Mouse (Mus musculus) embryo, embryonic 10 days (tissue): ENCODE measurements around the gene Unk.
A peak's percentile ranks its signal among the peaks of the same experiment; 100 is the strongest.

ENCODE experiments used
- DNase-seq: peaks from one replicate; pipeline ENCODE4 v3.0.0-alpha.2; 2015; ENCODE audit warnings: low spot score

Unk gene

DNA sequence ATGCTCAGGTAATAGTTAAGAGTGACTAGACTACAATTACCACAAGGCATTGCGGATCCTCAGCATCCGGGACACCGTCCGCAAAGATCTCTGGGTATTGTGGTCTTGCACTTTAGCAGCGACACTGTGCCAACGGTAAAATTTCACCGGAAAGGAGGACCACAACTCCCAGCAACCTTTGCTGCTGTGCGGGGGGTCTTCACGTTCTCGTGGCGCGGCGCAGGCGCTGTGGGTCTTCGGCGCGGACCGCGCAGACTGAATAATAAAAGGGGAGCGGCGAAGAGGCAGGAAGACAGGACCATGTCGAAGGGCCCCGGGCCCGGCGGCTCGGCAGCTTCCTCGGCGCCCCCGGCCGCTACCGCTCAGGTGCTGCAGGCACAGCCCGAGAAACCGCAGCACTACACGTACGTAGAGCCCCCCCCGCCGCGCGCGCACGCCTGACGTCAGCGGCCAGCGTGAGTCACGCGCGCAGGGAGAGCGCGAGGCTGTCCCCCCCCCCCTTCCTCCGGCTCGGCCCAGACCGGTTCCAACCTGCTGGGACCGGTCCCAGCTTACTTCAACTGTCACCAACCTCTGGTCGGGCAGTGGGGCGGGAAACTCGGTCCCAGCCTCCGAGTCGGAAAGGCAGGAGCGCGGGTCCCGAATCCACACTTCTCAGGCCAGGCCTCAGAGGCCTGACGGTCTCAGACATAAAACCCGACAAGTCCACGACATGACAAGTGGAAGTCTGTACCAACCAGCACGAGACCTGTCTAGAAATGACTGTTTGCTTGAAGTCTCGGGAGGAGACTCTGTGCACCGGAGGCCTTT lies at the start of gene Unk:
Unk (plus strand) TSS at position 235 of the 810 bp plus-strand sequence.
- DNase-seq: peak; percentile 99

DNA sequence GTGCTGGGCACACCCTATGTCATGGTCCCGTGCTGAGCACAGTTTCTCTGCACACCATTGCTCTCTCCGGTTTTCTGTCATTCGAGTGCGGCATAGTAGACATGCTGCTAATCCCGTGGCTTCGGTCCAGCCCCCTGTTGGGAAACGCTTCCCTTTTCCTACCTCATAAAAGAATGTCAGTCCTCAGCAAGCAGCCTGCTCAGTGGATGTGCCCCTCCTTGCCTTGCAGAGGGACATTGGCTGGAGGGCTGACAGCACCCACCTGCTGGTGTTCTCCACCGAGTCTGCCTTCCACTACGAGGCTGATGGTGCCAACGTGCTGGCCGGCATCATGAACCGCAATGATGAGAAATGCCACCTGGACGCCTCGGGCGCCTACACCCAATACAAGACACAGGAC lies 47.6 kb upstream of the Unk start:
- no peak for DNase-seq

DNA sequence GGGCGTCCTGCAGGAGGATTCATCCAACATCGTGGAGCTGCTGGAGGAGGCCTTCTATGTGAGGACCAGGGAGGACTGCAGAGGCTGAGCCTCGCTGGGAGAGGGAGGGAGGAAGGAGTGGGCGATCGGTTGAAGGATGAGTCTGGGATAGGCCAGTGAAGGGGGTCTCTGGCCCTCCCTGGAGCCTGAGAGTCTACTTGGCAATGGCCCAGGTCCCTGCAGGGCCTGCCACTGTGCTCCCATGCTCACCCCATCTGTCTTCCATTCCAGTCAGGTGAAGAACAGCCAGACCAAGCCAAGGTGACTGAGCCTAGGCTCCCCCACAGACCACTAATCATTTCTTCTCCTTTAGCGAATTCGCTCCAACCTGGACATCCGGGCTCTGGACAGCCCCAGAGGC lies 46.8 kb upstream of the Unk start:
- no peak for DNase-seq

DNA sequence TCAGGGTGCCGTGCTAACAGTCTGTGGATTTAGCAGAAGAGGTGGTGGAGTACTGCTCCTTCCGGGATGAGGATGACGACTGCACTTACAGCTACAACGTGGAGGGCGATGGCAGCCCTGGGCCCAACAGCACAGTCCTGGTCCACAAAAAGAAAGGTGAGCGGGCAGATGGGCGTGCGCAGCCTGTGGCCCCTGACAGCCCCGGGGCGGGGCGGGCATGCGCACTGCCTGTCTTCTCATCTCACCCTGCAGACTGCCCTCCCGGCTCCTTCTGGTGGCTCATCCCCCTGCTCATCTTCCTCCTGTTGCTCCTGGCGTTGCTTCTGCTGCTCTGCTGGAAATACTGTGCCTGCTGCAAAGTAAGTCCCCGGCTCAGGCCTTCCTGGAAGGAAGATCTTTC lies 40.4 kb upstream of the Unk start:
- DNase-seq: peak; percentile 36

DNA sequence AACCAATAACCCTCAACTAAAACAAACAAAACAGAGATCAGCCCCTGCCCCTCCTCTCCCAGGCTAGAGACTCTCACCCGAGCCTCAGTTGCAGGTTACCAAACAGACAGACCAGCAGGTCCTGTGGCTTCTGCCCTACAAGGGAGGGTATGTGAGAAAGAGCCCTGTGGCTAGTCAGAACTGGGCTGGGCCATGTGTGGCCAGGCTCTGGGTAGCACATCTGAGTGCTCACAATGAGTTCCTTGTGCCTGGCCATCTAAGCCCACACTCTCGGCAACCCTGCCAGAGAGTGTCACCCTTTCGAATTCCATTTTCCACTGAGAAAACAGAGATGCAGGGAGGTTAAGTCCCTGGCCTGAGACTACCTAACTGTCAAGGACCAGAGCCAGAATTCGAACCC lies 38.0 kb upstream of the Unk start:
- no peak for DNase-seq

DNA sequence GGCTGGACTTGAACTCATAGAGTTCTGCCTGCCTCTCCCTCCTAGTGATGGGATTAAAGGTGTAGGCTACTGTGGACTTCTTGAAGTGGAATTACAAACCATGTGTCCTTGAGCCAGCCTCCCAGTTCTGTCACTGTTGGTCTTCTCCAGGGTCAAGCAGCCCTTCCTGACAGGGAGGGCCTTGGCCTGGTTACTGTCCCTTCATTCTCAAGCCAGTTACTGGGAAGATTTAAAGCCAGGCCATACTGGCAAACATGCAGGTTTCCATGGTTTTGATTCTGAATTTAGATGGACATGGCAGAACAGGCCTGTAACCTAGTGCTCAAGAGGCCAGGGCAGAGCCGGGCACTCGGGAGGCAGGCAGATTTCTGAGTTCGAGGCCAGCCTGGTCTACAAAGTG lies 34.9 kb upstream of the Unk start:
- DNase-seq: no peak

DNA sequence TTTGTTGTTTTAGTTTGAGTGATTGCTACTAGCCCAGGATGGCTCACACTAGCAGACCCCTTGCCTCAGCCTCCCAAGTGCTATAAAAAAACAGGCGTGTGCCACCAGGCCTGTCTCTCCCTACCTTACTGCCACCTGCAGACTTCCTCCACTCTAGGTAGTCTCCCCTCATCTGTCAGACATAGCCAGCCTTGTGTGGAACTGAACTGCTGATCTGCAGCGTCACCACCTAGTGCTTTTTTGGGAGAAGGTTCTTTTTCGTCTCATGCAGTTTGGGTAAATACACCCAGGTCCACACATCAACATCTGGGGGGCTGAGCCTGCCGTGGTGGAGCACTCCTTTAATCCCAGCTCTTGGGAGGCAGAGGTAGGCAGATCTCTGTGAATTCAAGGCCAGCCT lies 33.1 kb upstream of the Unk start:
- no peak for DNase-seq

DNA sequence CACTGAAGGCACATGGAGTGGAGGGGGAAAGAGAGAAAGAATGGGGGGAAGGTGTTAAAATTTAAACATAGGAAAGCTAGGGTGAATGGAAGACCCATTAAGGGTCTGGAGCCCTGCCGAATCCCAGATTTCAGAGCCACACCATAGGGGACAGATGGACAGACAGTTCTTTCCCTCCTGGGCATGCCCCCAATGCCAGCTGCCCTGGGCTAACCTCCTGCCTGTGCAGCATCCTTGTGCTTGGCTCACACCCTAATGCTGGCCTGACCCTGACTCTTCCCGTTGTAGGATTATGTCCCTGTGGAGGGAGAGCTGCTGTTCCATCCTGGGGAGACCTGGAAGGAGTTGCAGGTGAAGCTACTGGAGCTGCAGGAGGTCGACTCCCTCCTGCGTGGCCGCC lies 32.5 kb upstream of the Unk start:
- no peak for DNase-seq

DNA sequence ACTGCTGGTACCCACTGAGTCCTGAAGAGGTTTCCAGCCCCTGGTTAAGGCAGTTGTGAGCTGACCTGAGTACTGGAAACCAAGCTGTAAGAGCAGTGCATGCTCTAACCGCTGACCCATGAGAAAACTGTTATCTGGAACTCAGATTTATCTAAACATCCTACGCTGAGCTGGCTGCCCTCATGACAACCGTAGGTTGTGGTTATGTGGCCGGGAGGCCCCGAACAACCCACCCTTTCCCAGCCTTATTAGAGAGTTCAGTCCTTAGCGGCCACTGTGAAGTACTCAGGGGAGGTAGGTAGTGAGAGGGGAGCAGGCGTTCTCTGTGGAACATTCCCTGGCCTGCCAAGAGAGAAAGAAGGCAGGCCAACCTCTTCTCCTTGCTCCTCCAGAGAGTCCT lies 31.1 kb upstream of the Unk start:
- no peak for DNase-seq

DNA sequence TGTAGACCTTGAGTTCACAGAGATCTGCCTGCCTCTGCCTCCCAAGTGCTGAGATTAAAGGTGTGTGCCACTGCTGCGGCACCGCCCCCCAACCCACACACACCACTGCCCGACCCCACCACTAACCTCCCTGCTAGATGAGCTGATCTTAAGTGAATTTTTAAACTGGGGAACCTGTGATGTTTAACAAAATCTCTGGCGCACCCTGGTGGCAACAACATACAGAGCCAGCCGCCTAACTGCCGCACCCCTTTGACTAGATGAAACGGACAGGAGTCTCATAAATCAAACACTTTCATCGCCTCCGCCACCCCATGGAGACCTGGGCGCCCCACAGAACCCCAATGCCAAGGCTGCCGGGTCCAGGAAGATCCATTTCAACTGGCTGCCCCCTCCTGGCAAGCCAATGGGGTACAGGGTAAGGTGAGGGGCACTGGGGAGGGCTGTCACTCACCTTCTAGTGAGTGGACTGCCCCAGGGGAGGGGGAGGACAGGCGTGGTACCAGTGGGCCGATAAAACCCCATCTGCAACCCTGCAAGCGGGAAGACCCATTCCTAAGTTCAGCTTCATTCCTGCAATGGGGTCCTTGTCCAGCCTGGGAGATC lies 30.5 kb upstream of the Unk start:
- peak; percentile 87 for DNase-seq

DNA sequence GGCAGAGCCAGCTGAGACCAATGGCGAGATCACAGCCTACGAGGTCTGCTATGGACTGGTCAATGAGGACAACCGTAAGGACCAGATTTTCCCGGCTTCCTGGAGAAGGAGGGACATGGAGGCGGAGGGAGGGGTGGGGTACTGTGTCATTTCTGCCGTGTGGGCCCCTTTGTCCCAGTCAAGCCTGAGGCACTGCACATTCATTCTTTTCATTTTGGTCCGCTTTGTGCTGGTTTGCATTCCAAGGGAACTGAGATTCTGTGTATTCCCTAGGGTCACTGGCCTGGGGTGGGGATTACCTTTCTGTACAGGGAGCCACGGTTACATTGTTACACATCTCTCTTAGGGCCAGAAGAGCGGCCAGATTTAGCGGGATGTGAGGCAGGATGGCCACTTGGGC lies 29.5 kb upstream of the Unk start:
- peak; percentile 28 for DNase-seq

DNA sequence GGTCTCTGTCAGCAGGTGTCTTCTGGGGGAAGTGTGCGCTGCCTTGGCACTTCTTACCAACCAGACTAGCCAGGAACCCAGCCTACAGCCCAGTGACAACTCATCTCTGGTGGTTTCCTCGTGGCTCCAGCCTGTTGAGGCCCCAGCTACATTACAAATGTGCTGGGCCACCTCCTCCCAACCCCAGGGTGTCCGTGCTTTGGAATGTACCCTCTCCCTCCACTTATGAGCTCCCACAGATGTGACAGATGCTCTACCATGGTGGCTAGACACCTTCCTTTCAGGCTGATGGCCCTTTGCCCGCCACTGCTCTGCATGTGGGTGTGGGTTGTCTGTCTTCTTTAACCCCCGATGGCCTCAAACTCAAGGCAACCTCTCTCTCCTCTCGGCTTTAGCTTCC lies 28.4 kb upstream of the Unk start:
- DNase-seq: no peak

DNA sequence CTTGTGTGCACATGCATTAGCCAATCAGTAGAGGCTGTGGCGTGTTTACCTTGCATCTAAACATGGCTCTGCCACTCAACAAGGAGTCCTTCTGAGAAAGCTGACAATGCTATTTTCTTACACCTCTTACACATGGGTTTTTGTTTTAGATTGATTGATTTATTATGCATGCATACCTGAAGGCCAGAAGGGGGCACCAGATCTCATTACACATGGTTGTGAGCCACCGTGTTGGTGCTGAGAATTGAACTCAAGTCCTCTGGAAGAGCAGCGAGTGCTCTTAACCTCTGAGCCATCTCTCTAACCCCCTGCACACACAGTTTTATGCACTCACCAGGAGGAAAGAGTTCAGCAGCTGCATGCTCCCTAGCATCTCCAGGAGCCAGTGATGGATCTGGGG lies 27.2 kb upstream of the Unk start:
- no peak for DNase-seq

DNA sequence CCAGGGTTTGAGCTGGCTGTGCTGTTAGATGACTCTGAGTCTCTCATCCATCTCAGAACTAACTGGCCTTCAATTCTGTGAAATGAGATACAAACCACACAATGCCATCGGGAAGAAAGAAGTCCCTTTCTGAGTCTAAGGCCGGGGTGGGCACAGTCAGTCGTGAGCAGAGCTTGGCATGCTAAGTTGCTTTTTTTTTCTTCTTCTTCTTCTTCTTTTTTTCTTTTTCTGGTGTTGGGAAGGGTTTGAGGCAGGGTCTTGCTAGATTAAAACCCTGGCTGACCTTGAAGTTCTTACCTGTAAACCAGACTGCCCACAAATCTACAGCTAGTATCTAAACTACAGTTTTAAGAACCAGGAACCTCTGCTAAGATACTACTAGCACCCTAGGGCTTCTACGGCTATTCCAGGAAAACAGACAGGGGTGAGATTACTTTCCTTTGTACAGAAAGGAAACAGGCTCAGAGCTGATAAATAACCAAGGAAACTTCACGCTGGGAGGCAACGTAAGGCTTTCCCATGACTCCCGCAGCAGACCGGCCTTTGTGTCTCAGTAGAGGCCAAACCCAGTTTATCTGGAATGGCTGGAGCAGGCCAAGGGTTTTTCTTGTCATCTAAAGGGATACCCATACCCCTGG lies 25.8 kb upstream of the Unk start:
- no peak for DNase-seq

DNA sequence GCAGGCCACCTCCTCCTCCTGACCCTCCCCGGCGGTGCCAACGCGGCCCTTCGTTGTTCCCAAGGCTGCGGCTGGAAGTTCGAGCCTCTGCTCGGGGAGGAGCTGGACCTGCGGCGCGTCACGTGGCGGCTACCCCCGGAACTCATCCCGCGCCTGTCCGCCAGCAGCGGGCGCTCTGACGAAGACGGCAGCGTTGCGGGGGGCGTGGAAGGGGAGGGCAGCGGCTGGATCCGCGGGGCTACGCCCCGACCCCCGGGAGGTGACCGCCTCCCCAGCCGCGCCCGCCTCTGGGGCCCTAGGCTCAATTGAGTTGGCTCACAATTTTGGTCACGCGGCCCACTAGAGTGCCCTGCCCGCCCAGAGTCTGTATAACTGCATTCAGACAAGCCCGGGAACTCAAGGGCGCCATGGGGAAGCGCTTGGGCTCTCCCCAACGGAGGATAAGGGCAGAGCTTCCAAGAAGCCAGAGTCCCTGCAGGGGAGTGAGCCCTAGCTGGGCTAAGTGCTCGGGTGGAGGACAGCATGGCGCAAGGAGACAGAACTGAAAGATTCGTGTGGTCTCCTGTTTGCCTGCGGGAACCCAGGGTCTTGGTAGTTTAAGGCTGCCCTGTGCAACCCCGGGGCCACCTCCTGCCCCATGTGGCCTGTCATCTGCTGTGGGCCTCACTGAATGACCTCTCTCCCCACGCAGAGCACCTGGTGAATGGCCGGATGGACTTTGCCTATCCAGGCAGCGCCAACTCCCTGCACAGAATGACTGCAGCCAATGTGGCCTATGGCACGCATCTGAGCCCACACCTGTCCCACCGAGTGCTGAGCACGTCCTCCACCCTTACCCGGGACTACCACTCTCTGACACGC lies 25.1 kb upstream of the Unk start:
- DNase-seq: peak; percentile 88

DNA sequence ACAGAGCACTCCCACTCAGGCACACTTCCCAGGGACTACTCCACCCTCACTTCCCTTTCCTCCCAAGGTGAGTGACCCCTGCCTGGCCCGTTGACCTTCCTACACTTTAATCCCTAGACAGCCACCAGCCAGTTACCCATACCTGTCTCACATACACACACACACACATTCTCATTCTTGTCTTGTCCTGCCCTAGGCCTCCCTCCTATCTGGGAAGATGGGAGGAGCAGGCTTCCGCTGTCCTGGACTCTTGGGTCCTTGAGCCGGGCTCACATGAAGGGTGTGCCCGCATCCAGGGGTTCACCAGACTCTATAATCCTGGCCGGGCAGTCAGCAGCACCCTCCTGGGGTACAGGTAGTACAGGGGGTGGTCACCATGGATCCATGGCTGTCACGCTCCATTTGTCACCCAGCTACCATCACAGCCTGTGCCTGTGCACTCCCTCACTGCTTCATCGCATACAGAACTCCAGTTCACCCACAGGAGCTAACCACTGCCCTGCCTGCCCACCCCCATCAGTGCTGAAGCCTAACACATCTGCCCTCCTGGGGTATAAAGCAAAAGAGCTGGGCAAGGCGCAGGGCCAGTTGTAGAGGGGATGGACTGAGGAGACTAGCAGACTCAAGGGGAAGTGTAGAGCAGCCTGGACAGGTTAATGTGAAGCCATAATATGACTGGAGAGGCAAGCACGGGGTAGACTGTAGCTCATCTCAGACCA lies 24.3 kb upstream of the Unk start:
- no peak for DNase-seq

DNA sequence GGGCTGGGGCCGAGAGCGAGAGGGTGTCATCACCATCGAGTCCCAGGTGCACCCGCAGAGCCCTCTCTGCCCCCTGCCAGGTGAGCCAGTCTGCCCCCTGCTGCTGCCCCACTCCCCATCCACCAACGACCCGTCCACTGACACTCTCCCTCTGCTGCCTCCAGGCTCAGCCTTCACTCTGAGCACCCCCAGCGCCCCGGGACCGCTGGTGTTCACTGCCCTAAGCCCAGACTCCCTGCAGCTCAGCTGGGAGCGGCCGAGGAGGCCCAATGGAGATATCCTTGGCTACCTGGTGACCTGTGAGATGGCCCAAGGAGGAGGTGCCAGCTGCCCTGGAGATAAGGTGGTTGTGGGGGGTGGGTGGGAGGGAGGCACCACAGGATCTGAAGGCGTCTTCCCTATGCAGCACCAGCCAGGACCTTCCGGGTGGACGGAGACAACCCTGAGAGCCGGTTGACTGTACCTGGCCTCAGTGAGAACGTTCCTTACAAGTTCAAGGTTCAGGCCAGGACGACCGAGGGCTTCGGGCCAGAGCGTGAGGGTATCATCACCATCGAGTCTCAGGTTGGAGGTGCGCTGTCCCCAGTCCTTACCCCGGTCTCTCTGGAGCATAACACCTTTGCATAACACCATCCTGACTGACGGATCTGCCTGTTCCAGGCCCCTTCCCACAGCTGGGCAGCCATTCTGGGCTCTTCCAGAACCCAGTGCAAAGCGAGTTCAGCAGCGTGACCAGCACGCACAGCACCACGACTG lies 22.8 kb upstream of the Unk start:
- DNase-seq: no peak

DNA sequence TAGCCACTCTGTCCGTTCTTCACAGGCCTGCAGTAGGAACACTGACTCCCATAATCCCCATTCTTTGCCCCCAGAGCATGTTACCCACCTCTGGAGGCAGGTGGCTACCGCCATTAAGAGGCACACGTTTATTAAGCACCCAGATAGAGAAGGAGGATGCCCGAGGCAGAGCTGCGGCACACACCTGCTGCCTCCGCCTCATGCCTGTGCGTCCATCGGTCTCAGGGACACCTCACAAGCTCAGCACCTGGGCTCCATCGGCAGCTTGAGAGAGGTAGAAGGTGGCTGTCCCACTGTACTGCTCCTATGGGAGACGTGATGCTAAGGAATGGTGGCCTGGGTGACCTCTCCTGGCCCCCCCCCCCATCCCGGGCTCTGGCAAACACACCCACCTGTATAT lies 21.7 kb upstream of the Unk start:
- DNase-seq: no peak

DNA sequence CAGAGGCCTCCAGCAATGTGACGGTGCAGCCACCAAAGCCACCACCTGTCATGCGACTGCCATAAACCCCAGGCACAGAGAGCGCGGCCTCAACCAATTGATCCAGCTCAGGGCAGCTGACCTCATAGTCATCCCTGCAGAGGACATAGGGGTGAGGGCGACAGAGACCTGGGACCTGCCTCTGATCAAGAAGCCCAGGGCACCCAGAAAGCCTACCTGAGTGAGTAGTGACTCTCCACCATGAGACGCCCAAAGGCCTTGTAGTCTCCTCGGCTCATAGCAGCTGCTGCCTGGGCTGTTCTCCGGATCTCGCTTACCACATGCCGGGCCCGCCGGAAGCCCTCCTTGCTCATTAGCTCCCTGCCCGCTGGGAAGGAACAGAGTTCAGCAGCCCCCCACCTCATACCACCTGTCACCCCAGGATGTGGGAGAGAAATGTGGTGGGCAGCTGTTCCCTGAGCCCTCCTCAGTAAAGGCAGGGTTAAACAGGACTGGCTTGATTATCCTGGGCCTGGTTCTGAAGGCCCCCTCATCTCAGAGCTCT lies 21.2 kb upstream of the Unk start:
- no peak for DNase-seq

DNA sequence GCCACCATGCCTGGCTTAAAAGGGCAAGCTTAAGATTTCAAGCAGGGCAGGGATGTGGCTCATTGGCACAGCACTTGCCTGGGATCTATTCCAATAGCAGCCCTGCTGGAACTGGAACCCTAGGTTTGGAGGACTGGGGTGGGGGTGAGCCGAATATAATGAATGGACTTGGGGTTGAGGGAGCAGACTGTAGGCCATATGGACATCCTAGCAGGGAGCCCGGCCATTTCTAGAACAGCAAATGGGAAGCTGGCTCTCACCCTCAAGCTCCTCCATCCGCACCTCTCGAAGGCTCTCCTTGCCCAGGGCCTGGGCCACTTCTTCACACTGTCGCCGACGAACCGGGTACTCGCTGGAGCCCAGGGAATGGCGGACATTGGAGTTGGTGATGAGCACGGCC lies 20.5 kb upstream of the Unk start:
- no peak for DNase-seq

DNA sequence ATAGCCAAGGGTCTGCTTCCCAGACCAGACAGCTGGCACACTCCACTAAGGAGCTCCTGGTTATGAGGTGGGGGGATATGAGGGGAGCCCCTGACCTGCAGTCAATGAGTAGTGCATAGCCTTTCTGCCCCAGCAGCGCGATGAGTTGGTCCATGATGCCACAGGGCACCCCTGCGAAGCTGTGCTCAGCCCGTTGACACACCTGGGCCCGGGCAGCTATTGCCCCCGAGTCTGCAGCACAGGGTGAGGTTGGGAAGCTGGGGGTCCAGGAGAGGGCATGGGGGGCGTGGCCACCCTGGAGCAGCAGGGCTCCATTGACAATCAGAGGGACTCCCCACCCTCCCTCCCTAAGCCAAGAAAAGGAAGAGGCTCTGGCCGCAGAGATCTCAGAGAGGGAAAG lies 20.0 kb upstream of the Unk start:
- DNase-seq: no peak
